Mouse (Mus musculus) bone marrow, adult 2 months (tissue): ENCODE data around the gene Atxn1.

Source experiments
- CTCF ChIP-seq: fragments of 200-500 bp; IDR thresholded peaks from 2 replicates; pipeline ENCODE4 v1.5.1; 2011; ENCODE audit warnings: low read length, control low read depth; ENCODE audit not compliant: control insufficient read depth, insufficient read depth
- POLR2A ChIP-seq: fragments of 200-500 bp; IDR thresholded peaks from 2 replicates; pipeline ENCODE4 v1.6.1; 2011; ENCODE audit warnings: low read depth, mild to moderate bottlenecking, control low read depth, low read length, borderline replicate concordance; ENCODE audit not compliant: control insufficient read depth

DNA sequence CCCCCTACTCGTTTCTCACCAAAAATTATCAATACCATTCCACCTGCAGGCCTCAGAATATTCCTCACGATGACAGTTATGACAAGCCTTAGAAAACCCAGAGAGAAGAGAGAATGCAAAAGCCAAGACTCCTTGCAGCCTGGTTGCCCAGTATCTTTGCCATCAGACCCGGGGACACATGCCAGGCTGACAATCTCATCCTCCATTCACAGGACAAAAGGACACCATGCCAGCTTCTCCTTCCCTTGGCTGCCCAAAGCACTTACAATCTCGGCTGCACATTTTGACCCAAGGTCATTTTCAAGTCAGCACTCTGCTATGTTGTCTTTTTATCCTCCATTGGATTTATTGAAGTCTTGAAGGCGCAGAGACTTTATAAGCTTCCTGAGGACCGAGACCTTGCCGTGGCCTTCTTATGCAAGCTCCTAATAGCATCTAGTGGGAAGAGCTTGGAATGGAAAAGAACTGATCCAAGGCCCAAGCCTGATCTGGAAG is 263.5 kb downstream of the Atxn1 start:
- TF ChIP-seq CTCF (no peak), POLR2A (no peak)
